Mouse (Mus musculus): ENCODE measurements around the gene Arap1. TPM values are rescaled to one million over a fixed set of nuclear protein-coding genes. Genes with fewer than 3 reads are reported as not detected.
A peak's percentile ranks its signal among the peaks of the same experiment; 100 is the strongest.

The Arap1 gene
- polyA plus RNA-seq, 1 experiment from 2014 or later: 33.9 TPM

DNA sequence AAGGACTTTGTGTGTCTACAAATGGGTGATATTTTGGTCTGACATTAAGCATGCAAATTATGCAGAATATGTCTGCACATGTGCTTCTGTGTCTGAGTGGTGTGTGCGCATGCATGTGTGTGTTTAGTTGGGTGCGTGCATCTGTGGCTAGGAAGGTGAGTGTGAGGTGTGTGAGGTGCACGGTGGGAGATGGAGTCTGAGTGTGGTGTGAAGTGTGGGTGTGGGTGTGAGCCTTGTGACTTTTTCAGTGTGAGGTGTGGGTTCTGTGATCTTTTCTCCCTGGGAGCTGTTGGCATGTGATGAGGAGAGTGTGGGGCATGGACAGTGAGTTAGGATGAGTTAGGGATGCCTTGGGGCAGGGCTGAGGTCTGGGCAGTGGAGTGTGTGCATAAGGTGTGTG is 105.4 kb downstream of the Arap1 start:
- peak overlapping the region; percentile 25 for H3K4me2 ChIP-seq
- H3K27me3 ChIP-seq (replicated peaks; ENCODE audit: control insufficient read depth, insufficient read depth, low read length): peaks cover 33% of the 10 kb centered on the region
- no peak overlapping the region for H3K9ac ChIP-seq (ENCODE audit: low read depth, low read length)
- no peak overlapping the region for H3K27ac ChIP-seq (ENCODE audit: low read depth, low read length)
- H3K36me3 ChIP-seq (ENCODE audit: control insufficient read depth, insufficient read depth, low read length): no peaks in the 10 kb centered on the region
- DNase-seq (ENCODE audit: low spot score) (no peak), ATAC-seq (replicated peaks; ENCODE audit: low FRiP score) (no peak)
- H3K4me1 ChIP-seq (replicated peaks; ENCODE audit: control insufficient read depth, insufficient read depth, low read length): peaks cover 4% of the 10 kb centered on the region; the same call in 1 of the 2 replicates
- peak overlapping the region; percentile 20 for H3K4me3 ChIP-seq (ENCODE audit: low read depth, low read length)
- 81% methylated on average over 3 of the region's 3 CpGs for WGBS
- no peaks in the 10 kb centered on the region for H3K9me3 ChIP-seq (ENCODE audit: control insufficient read depth, low read length)

DNA sequence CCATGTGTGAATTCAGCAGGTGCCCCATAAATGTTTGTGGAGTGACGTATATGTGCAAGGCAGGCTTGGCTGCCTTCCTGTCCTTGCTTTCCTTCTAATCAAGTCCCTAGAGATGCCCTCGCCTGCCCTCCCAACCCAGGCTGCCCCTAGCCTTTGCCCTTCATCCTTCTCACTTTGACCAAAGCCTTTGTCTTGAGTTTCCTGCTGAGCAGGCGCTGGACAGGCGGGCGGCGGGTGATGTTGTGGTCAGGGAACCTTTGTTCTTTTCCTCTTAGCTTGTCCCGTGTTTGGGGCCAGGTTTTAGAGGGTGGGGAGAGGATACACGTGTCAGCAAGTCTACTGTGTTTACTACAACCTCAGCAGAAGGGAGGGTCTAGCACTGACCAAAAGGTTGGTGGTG is 105.9 kb downstream of the Arap1 start:
- Histone ChIP-seq H3K4me1 (replicated peaks; ENCODE audit: control insufficient read depth, insufficient read depth, low read length) (peaks cover 4% of the 10 kb centered on the region; the same call in 1 of the 2 replicates), H3K36me3 (ENCODE audit: control insufficient read depth, insufficient read depth, low read length) (no peaks in the 10 kb centered on the region), H3K9me3 (ENCODE audit: control insufficient read depth, low read length) (no peaks in the 10 kb centered on the region), H3K27me3 (replicated peaks; ENCODE audit: control insufficient read depth, insufficient read depth, low read length) (peaks cover 31% of the 10 kb centered on the region), H3K4me3 (ENCODE audit: low read depth, low read length) (no peak overlapping the region; the same call in 1 of the 2 replicates), H3K9ac (ENCODE audit: low read depth, low read length) (no peak overlapping the region), H3K4me2 (peak overlapping the region; percentile 25; the same call in 1 of the 2 replicates), H3K27ac (ENCODE audit: low read depth, low read length) (no peak overlapping the region)
- ATAC-seq (replicated peaks; ENCODE audit: low FRiP score) (no peak), DNase-seq (ENCODE audit: low spot score) (no peak)
- 37% methylated on average over 8 of the region's 8 CpGs for WGBS

DNA sequence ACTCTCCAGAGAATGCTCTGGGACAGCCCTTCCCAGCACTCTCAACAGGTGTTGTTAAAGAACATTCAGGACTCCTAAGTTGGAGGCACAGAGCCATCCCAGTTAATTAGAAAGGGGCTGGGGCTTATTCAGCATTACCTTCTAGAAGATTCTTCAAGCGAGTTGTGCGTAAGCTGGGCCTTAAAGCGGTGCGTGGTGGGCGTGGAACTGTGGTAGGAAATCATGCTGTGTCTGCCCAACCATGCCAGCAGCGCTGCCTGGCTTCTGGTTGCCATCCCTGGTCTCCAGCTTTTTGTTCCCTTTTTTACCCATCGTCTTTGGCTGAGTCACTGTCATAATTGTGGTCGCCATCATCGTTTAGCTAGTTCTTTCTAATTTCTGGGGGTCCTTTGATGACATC is 106.6 kb downstream of the Arap1 start:
- ATAC-seq (replicated peaks; ENCODE audit: low FRiP score) (no peak), DNase-seq (ENCODE audit: low spot score) (no peak)
- H3K4me1 ChIP-seq (replicated peaks; ENCODE audit: control insufficient read depth, insufficient read depth, low read length): peaks cover 4% of the 10 kb centered on the region; the same call in 1 of the 2 replicates
- H3K4me3 ChIP-seq (ENCODE audit: low read depth, low read length): no peak overlapping the region
- peaks cover 31% of the 10 kb centered on the region for H3K27me3 ChIP-seq (replicated peaks; ENCODE audit: control insufficient read depth, insufficient read depth, low read length)
- H3K9ac ChIP-seq (ENCODE audit: low read depth, low read length): no peak overlapping the region
- H3K36me3 ChIP-seq (ENCODE audit: control insufficient read depth, insufficient read depth, low read length): no peaks in the 10 kb centered on the region
- no peak overlapping the region for H3K4me2 ChIP-seq
- H3K9me3 ChIP-seq (ENCODE audit: control insufficient read depth, low read length): no peaks in the 10 kb centered on the region
- 62% methylated on average over 9 of the region's 9 CpGs for WGBS
- H3K27ac ChIP-seq (ENCODE audit: low read depth, low read length): no peak overlapping the region

DNA sequence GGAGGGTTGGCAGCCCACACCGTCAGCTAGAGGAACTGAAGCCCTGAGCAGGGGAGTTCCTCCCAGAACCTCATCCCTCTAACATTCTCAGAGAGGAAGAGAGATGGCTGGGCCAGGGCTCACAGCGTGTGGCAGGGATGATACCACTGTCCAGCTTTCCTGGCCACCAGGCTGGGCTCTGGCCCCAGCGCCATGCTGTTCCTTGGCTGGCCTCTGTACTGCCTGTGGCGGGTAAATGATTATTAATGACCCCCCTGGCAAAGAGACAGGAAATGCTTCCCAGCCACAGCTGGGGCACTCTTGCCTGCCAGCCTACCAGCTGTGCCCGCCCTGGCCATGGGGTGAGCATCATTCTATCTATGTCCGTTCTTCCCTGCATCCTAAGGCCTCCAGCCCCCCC is 107.3 kb downstream of the Arap1 start:
- Histone ChIP-seq H3K9ac (ENCODE audit: low read depth, low read length) (no peak overlapping the region), H3K27me3 (replicated peaks; ENCODE audit: control insufficient read depth, insufficient read depth, low read length) (peaks cover 35% of the 10 kb centered on the region), H3K4me1 (replicated peaks; ENCODE audit: control insufficient read depth, insufficient read depth, low read length) (peaks cover 4% of the 10 kb centered on the region; the same call in 1 of the 2 replicates), H3K4me2 (no peak overlapping the region), H3K9me3 (ENCODE audit: control insufficient read depth, low read length) (no peaks in the 10 kb centered on the region), H3K27ac (ENCODE audit: low read depth, low read length) (no peak overlapping the region), H3K4me3 (ENCODE audit: low read depth, low read length) (no peak overlapping the region), H3K36me3 (ENCODE audit: control insufficient read depth, insufficient read depth, low read length) (no peaks in the 10 kb centered on the region)
- 67% methylated on average over 6 of the region's 6 CpGs for WGBS
- DNase-seq (ENCODE audit: low spot score): no peak
- ATAC-seq (replicated peaks; ENCODE audit: low FRiP score): no peak

DNA sequence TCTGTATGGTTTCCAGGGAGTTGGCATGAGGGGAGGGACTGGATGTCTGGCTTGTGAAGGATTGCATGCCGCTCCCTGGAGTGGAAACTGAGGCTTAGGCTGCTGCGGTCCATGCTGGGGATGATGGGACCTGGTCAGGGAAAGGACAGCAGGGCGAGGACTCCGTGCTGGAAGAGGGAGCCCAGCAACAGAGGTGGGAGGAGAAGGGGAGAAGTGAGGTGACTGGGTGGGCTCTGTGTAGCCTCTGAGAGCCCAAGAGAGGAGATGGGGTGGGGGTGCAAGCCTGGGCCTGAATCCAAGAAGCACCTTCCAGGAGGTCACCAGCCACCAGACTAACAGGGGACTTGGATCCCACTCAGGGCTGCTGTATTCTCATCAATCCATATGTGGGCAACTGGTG is 108.5 kb downstream of the Arap1 start:
- ATAC-seq (replicated peaks; ENCODE audit: low FRiP score): no peak
- Histone ChIP-seq H3K27ac (ENCODE audit: low read depth, low read length) (no peak overlapping the region), H3K27me3 (replicated peaks; ENCODE audit: control insufficient read depth, insufficient read depth, low read length) (peaks cover 29% of the 10 kb centered on the region), H3K9me3 (ENCODE audit: control insufficient read depth, low read length) (no peaks in the 10 kb centered on the region), H3K9ac (ENCODE audit: low read depth, low read length) (no peak overlapping the region), H3K4me1 (replicated peaks; ENCODE audit: control insufficient read depth, insufficient read depth, low read length) (no peaks in the 10 kb centered on the region; the same call in 1 of the 2 replicates), H3K4me2 (no peak overlapping the region), H3K4me3 (ENCODE audit: low read depth, low read length) (no peak overlapping the region), H3K36me3 (ENCODE audit: control insufficient read depth, insufficient read depth, low read length) (no peaks in the 10 kb centered on the region)
- no peak for DNase-seq (ENCODE audit: low spot score)
- WGBS: 59% methylated on average over 4 of the region's 4 CpGs

DNA sequence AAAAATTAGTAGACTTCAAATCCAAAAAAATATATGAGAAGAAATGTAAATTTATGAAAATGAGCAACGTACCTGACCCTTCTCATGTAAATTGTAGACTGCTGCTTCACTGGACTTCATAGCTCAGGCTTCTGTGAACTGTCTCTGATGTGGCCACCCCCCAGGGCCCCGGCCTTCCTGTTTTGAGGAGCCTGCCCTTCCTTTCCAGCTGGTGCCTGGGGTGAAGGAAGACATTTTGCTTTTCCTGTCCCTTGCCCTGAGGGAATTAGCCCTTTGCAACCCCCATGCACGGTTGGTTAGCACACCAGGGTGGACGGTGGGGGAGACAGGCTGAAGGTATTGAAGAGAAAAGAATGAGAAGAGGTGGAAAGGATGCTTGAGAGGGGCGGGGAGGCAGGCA is 108.9 kb downstream of the Arap1 start:
- H3K27ac ChIP-seq (ENCODE audit: low read depth, low read length): no peak overlapping the region
- DNase-seq (ENCODE audit: low spot score): no peak
- no peaks in the 10 kb centered on the region for H3K36me3 ChIP-seq (ENCODE audit: control insufficient read depth, insufficient read depth, low read length)
- H3K27me3 ChIP-seq (replicated peaks; ENCODE audit: control insufficient read depth, insufficient read depth, low read length): peaks cover 25% of the 10 kb centered on the region
- H3K4me2 ChIP-seq: 0 out of 2 replicates have a peak overlapping the region, but pooled peaks have one; percentile 5
- ATAC-seq (replicated peaks; ENCODE audit: low FRiP score): no peak
- no peaks in the 10 kb centered on the region; the same call in 1 of the 2 replicates for H3K4me1 ChIP-seq (replicated peaks; ENCODE audit: control insufficient read depth, insufficient read depth, low read length)
- H3K9ac ChIP-seq (ENCODE audit: low read depth, low read length): no peak overlapping the region
- H3K4me3 ChIP-seq (ENCODE audit: low read depth, low read length): no peak overlapping the region
- H3K9me3 ChIP-seq (ENCODE audit: control insufficient read depth, low read length): no peaks in the 10 kb centered on the region
- WGBS: 30% methylated on average over 5 of the region's 5 CpGs

DNA sequence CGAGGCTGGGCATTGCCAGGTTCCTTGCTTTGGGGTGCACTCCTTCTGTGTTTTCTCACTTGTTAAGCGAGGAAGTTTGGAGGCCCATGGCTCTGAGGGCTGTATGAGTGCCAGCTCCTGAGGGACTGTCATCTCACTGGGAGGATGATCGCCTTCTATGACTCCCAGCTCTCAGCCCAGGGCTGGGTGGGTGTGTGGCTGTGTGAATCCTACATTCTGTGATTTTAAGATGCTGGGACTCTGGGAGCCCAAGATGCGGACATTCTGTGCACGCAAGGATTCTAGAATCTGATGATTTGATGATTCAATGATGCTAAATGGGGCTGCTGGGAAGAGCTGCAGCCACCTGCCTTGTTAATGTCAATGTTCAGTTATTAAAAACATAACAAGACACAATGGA is 109.4 kb downstream of the Arap1 start:
- Histone ChIP-seq H3K27me3 (replicated peaks; ENCODE audit: control insufficient read depth, insufficient read depth, low read length) (peaks cover 20% of the 10 kb centered on the region), H3K4me1 (replicated peaks; ENCODE audit: control insufficient read depth, insufficient read depth, low read length) (no peaks in the 10 kb centered on the region; the same call in 1 of the 2 replicates), H3K4me2 (no peak overlapping the region), H3K9ac (ENCODE audit: low read depth, low read length) (no peak overlapping the region), H3K4me3 (ENCODE audit: low read depth, low read length) (no peak overlapping the region), H3K36me3 (ENCODE audit: control insufficient read depth, insufficient read depth, low read length) (no peaks in the 10 kb centered on the region), H3K9me3 (ENCODE audit: control insufficient read depth, low read length) (no peaks in the 10 kb centered on the region), H3K27ac (ENCODE audit: low read depth, low read length) (no peak overlapping the region)
- WGBS: 73% methylated on average over 5 of the region's 5 CpGs
- ATAC-seq (replicated peaks; ENCODE audit: low FRiP score) (no peak), DNase-seq (ENCODE audit: low spot score) (no peak)

DNA sequence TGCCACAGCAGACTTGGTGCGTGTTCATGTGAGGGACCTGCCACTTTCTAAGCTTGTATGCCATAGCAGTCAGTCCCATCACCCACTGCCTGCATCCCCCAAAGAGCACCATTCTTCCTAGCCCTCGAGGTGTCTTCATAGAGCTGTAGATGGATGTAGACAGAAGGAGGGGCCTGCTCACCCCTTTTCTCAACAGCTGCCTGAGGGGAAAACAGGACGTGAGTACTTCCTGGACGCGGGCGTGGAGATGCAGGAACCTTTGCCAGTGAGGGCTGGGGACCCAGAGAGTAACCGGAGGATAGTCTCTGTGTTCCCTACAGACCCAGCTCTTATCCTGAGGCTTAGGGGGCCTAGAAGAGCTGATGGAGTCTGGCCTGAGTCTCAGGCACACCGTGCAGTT is 109.9 kb downstream of the Arap1 start:
- H3K27ac ChIP-seq (ENCODE audit: low read depth, low read length): no peak overlapping the region
- no peaks in the 10 kb centered on the region for H3K36me3 ChIP-seq (ENCODE audit: control insufficient read depth, insufficient read depth, low read length)
- H3K27me3 ChIP-seq (replicated peaks; ENCODE audit: control insufficient read depth, insufficient read depth, low read length): peaks cover 15% of the 10 kb centered on the region
- H3K9me3 ChIP-seq (ENCODE audit: control insufficient read depth, low read length): no peaks in the 10 kb centered on the region
- DNase-seq (ENCODE audit: low spot score): no peak
- H3K4me2 ChIP-seq: no peak overlapping the region
- H3K4me1 ChIP-seq (replicated peaks; ENCODE audit: control insufficient read depth, insufficient read depth, low read length): no peaks in the 10 kb centered on the region; the same call in 1 of the 2 replicates
- H3K4me3 ChIP-seq (ENCODE audit: low read depth, low read length): no peak overlapping the region
- no peak overlapping the region for H3K9ac ChIP-seq (ENCODE audit: low read depth, low read length)
- no peak for ATAC-seq (replicated peaks; ENCODE audit: low FRiP score)
- WGBS: 49% methylated on average over 8 of the region's 8 CpGs

DNA sequence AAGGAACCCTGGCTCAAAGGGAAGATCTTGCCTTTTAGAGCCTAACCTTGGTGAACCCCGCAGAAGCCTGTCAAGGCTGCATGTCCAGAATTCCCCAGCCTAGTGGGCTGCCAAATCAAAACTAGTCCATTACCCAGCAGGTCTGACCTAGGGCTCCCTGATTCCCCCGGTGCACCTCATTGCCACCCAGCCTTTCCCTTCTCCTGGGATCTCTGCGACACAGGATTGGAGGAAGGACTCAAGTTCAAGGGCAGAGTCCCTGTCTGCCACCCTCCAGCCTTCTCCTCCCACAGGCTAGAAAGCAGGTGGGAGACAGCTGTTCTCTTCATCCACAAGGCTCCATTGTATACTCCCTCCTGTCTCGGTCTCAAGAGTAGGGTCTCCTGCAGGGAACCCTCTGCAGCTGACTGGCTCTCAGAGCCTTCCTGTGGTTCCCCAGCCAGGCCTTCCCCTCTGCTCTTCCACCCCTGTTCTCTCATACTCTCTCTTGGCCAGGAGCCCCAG is 110.5 kb downstream of the Arap1 start:
- DNase-seq (ENCODE audit: low spot score) (no peak), ATAC-seq (replicated peaks; ENCODE audit: low FRiP score) (no peak)
- Histone ChIP-seq H3K9me3 (ENCODE audit: control insufficient read depth, low read length) (no peaks in the 10 kb centered on the region), H3K27me3 (replicated peaks; ENCODE audit: control insufficient read depth, insufficient read depth, low read length) (peaks cover 9% of the 10 kb centered on the region; the same call in 1 of the 2 replicates), H3K9ac (ENCODE audit: low read depth, low read length) (no peak overlapping the region), H3K4me2 (no peak overlapping the region), H3K4me3 (ENCODE audit: low read depth, low read length) (no peak overlapping the region), H3K4me1 (replicated peaks; ENCODE audit: control insufficient read depth, insufficient read depth, low read length) (no peaks in the 10 kb centered on the region; the same call in 1 of the 2 replicates), H3K27ac (ENCODE audit: low read depth, low read length) (no peak overlapping the region), H3K36me3 (ENCODE audit: control insufficient read depth, insufficient read depth, low read length) (no peaks in the 10 kb centered on the region)
- 68% methylated on average over 4 of the region's 4 CpGs for WGBS
